Mouse (Mus musculus): ENCODE results near the gene Ahnak.

- TF ChIP-seq POLR2A (IDR thresholded peaks at IDR 0.05; ENCODE audit: borderline replicate concordance, extremely low read depth, low read depth, low read length) (no peak), CTCF (IDR thresholded peaks at IDR 0.05; ENCODE audit: insufficient read depth, low read length) (no peak)
Observed at GRCm38 (mm10) chr19:9095111-9095510, 106.0 kb downstream of the Ahnak start.

Data from lung, adult 2 months (tissue).